Mouse (Mus musculus) heart, postnatal 0 days (tissue): ENCODE results near the gene Pcsk4. TPM values are rescaled to one million over a fixed set of nuclear protein-coding genes. Genes with fewer than 3 reads are reported as not detected.

Source experiments
- ATAC-seq: fragments of 200-750 bp; cut with Nextera tagmentation; 2 replicates; pipeline ENCODE4 v1.8.0; 2017; ENCODE audit warnings: low read depth, moderate number of reproducible peaks, moderate library complexity; ENCODE audit not compliant: insufficient read depth
- DNase-seq: peaks from one replicate; pipeline ENCODE4 v3.0.0-alpha.2; 2016; ENCODE audit warnings: low spot score
- H3K27ac ChIP-seq: fragments of 300-500 bp; sonication (generic); 2 replicates; pipeline ENCODE4 v1.5.1; 2014; ENCODE audit warnings: low read depth, mild to moderate bottlenecking
- H3K27me3 ChIP-seq: fragments of 300-500 bp; sonication (generic); 2 replicates; pipeline ENCODE4 v1.6.1; 2014; ENCODE audit warnings: low read length, mixed read lengths; ENCODE audit not compliant: control insufficient read depth, insufficient read depth
- H3K36me3 ChIP-seq: fragments of 300-500 bp; sonication (generic); replicated peaks from 2 replicates; pipeline ENCODE4 v1.6.1; 2014; ENCODE audit warnings: low read length, mixed read lengths; ENCODE audit not compliant: control insufficient read depth, insufficient read depth
- H3K4me1 ChIP-seq: fragments of 300-500 bp; sonication (generic); 2 replicates; pipeline ENCODE4 v1.6.1; 2014; ENCODE audit warnings: antibody characterized with exemption; ENCODE audit not compliant: control insufficient read depth, insufficient read depth
- H3K4me2 ChIP-seq: fragments of 300-500 bp; sonication (generic); 2 replicates; pipeline ENCODE4 v1.6.1; 2014; ENCODE audit warnings: low read depth, mild to moderate bottlenecking, low read length, moderate library complexity
- H3K4me3 ChIP-seq: fragments of 300-500 bp; sonication (generic); 2 replicates; pipeline ENCODE4 v1.5.1; 2014; ENCODE audit warnings: low read depth, low read length
- H3K9ac ChIP-seq: fragments of 300-500 bp; sonication (generic); replicated peaks from 2 replicates; pipeline ENCODE4 v1.6.1; 2014; ENCODE audit warnings: low read depth, low read length, mixed read lengths
- H3K9me3 ChIP-seq: fragments of 300-500 bp; sonication (generic); replicated peaks from 2 replicates; pipeline ENCODE4 v1.6.1; 2016; ENCODE audit warnings: low read length; ENCODE audit not compliant: control insufficient read depth
- CTCF ChIP-seq: IDR thresholded peaks from 2 replicates; pipeline ENCODE4 v1.5.1; 2016; ENCODE audit warnings: antibody characterized with exemption, control low read depth, low read depth
- EP300 ChIP-seq: IDR thresholded peaks from 2 replicates; pipeline ENCODE4 v1.6.1; 2016; ENCODE audit warnings: antibody characterized with exemption, low read depth
- WGBS: fragments of 180-500 bp; shearing (Covaris S2); extraction: QIAGEN DNeasy Blood & Tissue Kit; methylation state at CpG from one replicate; pipeline ENCODE4 v1.1.7; 2014; 5-methylcytosine and 5-hydroxymethylcytosine counted together
- polyA plus RNA-seq: library from polyadenylated mRNA; unstranded; fragments of >200 nt; fragmentation: Nextera tagmentation; extraction: Ambion mirVana; gene quantifications from 2 replicates; pipeline ENCODE4 v1.2.1, GENCODE M21; 2015
- total RNA-seq: library from RNA; depleted of rRNA; stranded (reverse); fragments of >200 nt; gene quantifications from 2 replicates; pipeline ENCODE4 v1.2.3, GENCODE M21; 2014; ENCODE audit warnings: low replicate concordance

The Pcsk4 gene
- total and polyA plus RNA-seq, 2 experiments from 2014 or later = 2.1 TPM; not detected in 1

DNA sequence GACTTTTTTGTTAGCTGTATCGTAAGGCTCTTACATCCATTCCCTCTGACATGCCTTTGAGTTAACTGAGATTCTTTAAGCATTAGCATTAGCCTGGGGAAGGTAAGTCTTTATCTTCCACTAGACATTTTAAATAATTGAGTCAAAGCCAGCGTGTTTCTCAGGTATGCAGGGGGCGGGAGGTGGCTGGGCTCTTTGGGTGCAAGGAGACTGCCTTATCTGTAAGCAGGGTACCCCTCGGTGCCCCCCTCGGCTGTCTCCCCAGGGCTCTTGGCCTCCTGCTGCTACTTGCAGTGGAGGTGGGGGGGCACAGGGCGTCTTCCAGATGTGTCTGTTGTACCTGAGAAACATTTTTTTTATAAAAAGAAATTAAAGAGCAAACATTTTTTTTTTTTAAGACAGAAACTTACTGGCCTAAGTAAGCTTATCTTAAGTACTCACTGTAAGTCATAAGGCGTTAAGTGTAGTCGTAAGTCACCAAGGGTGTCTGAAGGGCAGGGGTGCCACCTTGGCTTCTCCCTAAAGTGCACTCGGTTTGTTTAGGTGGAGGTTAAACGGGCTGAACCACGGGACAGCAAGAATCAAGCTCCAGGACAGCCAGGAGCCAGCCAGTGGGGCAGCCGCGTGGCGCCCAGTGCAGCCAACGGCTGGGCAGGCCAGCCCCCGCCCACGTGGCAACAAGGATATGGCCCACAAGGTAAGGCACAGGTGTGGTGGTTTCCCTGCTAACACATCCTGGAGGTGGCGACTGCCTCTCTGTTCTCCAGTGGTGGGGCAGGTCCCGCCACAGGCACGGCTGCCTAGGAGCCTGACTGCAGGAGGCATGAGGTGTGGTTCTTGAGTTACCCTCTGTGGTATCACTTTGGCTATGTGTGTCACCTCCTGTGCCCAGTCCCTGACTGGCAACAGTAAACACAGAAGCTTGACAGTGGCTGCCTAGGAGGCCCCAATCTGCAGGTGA lies 46.5 kb downstream of the Pcsk4 start:
- peaks cover 81% of the 10 kb centered on the region for H3K36me3 ChIP-seq
- H3K4me3 ChIP-seq = no peak overlapping the region
- peak overlapping the region; percentile 78 for H3K27ac ChIP-seq
- no peaks in the 10 kb centered on the region for H3K27me3 ChIP-seq
- peaks cover 16% of the 10 kb centered on the region for H3K4me1 ChIP-seq
- TF ChIP-seq EP300 (no peak), CTCF (no peak)
- ATAC-seq (no peak), DNase-seq (no peak)
- peak overlapping the region; percentile 33; the same call in 1 of the 2 replicates for H3K9ac ChIP-seq
- H3K9me3 ChIP-seq = no peaks in the 10 kb centered on the region
- WGBS = 75% methylated on average over 20 of the region's 20 CpGs
- H3K4me2 ChIP-seq = no peak overlapping the region

DNA sequence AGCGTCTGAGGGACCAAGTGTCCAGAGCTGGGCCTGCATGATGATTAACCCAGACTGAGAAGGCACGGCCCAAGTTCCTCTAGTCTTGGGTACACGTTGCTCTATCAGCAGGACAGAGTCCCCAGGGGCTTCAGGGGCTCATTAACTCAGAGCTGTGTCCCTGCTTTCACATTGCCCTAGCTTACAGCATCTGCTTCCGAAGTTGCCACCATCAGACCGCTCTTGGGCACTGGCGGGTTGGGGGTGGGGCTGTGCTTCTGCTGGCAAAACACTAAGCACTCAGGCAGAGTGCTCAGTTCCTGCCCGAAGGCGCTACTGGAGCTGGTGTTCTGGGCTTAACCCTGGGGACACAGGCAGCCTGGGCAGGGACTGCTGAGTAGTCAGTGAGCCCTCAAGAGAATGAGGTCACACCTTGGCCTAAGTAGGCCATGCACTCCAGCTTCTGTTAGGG lies 47.4 kb downstream of the Pcsk4 start:
- peak; percentile 13; the same call in 1 of the 2 replicates for ATAC-seq
- no peak overlapping the region for H3K4me2 ChIP-seq
- H3K27me3 ChIP-seq = no peaks in the 10 kb centered on the region
- H3K4me3 ChIP-seq = no peak overlapping the region
- TF ChIP-seq CTCF (no peak), EP300 (no peak)
- WGBS = 42% methylated on average over 8 of the region's 8 CpGs
- H3K9me3 ChIP-seq = no peaks in the 10 kb centered on the region
- H3K36me3 ChIP-seq = peaks cover 81% of the 10 kb centered on the region
- H3K4me1 ChIP-seq = peaks cover 16% of the 10 kb centered on the region
- peak; percentile 29 for DNase-seq
- H3K27ac ChIP-seq = peak overlapping the region; percentile 78
- peak overlapping the region; percentile 33; the same call in 1 of the 2 replicates for H3K9ac ChIP-seq

DNA sequence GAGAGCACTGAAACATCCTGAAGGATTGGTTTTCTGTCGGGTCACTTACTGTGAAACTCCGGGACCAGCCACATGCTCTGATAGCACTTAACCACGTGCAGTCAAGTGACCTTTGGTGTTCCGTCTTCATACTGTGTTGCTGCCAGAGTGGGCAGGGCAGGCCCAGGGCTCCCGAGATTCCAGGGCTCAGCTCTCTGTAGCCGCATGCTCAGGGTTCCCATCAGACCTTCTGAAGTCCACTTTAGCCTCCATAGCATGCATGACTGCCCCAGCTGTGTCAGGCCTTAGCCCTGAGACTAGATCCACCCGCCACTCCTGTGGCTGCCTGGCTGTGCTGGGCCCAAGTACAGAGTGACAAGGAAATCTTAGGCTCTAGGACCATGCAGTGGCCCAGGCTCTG lies 48.0 kb downstream of the Pcsk4 start:
- DNase-seq (peak; percentile 78), ATAC-seq (peak; percentile 84)
- H3K36me3 ChIP-seq = peaks cover 80% of the 10 kb centered on the region
- H3K27me3 ChIP-seq = no peaks in the 10 kb centered on the region
- no peak overlapping the region for H3K9ac ChIP-seq
- peak overlapping the region; percentile 78 for H3K27ac ChIP-seq
- no peaks in the 10 kb centered on the region for H3K9me3 ChIP-seq
- 41% methylated on average over 7 of the region's 7 CpGs for WGBS
- H3K4me3 ChIP-seq = no peak overlapping the region
- H3K4me1 ChIP-seq = peaks cover 16% of the 10 kb centered on the region
- no peak overlapping the region for H3K4me2 ChIP-seq
- TF ChIP-seq CTCF (no peak), EP300 (no peak)

DNA sequence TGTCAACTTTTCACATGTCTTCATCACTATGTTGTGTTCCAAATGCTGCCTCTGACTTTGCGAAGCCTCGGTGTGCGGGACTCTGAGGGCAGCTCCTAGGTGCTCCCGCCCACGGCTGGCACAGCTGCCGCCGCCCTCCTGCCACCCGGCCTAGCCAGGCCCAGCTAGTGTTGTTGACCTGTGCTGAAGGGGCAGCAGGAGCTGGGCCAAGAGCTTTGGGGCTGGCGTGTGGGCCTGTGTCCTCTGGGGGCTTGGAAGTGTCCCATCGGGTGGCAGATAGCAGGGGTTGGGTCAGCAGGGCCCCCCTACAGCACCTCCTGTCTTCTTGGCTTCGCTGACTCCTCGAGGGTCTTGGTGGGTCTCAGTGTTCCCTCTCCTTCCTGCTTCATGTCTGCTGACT lies 50.0 kb downstream of the Pcsk4 start:
- peaks cover 80% of the 10 kb centered on the region for H3K36me3 ChIP-seq
- ATAC-seq (no peak), DNase-seq (no peak)
- no peak overlapping the region for H3K4me3 ChIP-seq
- no peaks in the 10 kb centered on the region for H3K9me3 ChIP-seq
- H3K9ac ChIP-seq = no peak overlapping the region
- TF ChIP-seq EP300 (no peak), CTCF (no peak)
- peaks cover 16% of the 10 kb centered on the region for H3K4me1 ChIP-seq
- WGBS = 88% methylated on average over 12 of the region's 12 CpGs
- H3K27me3 ChIP-seq = no peaks in the 10 kb centered on the region
- H3K27ac ChIP-seq = no peak overlapping the region
- H3K4me2 ChIP-seq = no peak overlapping the region

DNA sequence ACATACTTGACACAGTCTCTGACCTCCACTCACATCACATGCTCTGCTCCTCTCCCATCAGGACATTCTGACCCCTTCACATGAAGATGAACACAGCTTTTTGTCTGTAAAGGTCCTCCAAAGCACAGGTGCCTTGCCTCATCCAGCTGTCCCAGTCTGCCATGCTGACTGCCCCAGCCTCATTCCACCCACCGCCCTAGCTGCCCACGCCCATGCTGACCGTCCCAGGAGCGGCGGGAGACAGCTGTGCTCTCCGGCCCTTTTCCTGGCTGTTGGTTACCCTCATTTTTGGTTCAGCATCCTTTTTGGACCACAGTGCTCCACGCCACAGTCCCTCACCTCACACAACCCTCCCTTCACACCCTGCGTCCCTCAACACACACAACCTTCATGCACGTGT lies 50.9 kb downstream of the Pcsk4 start:
- WGBS = 89% methylated on average over 9 of the region's 9 CpGs
- TF ChIP-seq CTCF = no peak
- TF ChIP-seq EP300 = no peak
- Histone ChIP-seq H3K9ac (no peak overlapping the region), H3K4me3 (no peak overlapping the region), H3K27ac (no peak overlapping the region), H3K27me3 (no peaks in the 10 kb centered on the region), H3K4me2 (no peak overlapping the region), H3K9me3 (no peaks in the 10 kb centered on the region), H3K4me1 (peaks cover 16% of the 10 kb centered on the region), H3K36me3 (peaks cover 75% of the 10 kb centered on the region)
- ATAC-seq (no peak), DNase-seq (no peak)

DNA sequence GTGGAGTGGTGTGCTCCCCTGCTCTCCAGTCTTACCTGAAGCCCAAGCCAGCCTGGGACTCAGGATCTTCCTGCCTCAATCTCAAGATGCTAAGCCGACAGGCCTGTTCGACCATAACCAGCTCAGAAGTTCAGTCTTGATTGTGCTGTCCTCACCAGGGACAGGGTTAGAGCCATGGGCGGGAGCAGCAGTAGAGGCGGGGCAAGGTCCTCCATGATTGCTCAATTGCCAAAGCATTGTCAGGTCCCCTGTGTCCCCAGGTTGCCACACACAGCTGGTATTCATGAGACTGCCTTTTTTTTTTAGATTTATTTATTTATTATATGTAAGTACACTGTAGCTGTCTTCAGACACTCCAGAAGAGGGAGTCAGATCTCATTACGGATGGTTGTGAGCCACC lies 53.1 kb downstream of the Pcsk4 start:
- H3K4me1 ChIP-seq = peaks cover 9% of the 10 kb centered on the region
- H3K36me3 ChIP-seq = peaks cover 69% of the 10 kb centered on the region
- no peaks in the 10 kb centered on the region for H3K27me3 ChIP-seq
- DNase-seq = no peak
- no peaks in the 10 kb centered on the region for H3K9me3 ChIP-seq
- TF ChIP-seq CTCF (no peak), EP300 (no peak)
- no peak for ATAC-seq
- H3K27ac ChIP-seq = no peak overlapping the region
- WGBS = 69% methylated on average over 5 of the region's 5 CpGs
- H3K4me2 ChIP-seq = no peak overlapping the region
- no peak overlapping the region for H3K4me3 ChIP-seq
- no peak overlapping the region for H3K9ac ChIP-seq
